Mouse (Mus musculus) embryonic facial prominence, embryonic 15.5 days (tissue): ENCODE measurements around the gene Vamp8. TPM values are rescaled to one million over a fixed set of nuclear protein-coding genes. Genes with fewer than 3 reads are reported as not detected.

Experiments used
- ATAC-seq: fragments of 200-750 bp; cut with Nextera tagmentation; 2 replicates; pipeline ENCODE4 v1.8.0; 2017; ENCODE audit warnings: low read depth, moderate TSS enrichment; ENCODE audit not compliant: insufficient number of reproducible peaks, low FRiP score, low TSS enrichment
- H3K27ac ChIP-seq: fragments of 300-500 bp; sonication (generic); replicated peaks from 2 replicates; pipeline ENCODE4 v1.5.1; 2015; ENCODE audit warnings: mild to moderate bottlenecking, inconsistent platforms
- H3K27me3 ChIP-seq: fragments of 300-500 bp; sonication (generic); 2 replicates; pipeline ENCODE4 v1.6.1; 2015; ENCODE audit warnings: inconsistent platforms
- H3K36me3 ChIP-seq: fragments of 300-500 bp; sonication (generic); 2 replicates; pipeline ENCODE4 v1.6.1; 2015; ENCODE audit warnings: mild to moderate bottlenecking, inconsistent platforms
- H3K4me1 ChIP-seq: fragments of 300-500 bp; sonication (generic); 2 replicates; pipeline ENCODE4 v1.6.1; 2015; ENCODE audit warnings: inconsistent platforms
- H3K4me2 ChIP-seq: fragments of 300-500 bp; sonication (generic); replicated peaks from 2 replicates; pipeline ENCODE4 v1.6.1; 2015; ENCODE audit warnings: mild to moderate bottlenecking, inconsistent platforms
- H3K4me3 ChIP-seq: fragments of 300-500 bp; sonication (generic); replicated peaks from 2 replicates; pipeline ENCODE4 v1.5.1; 2015; ENCODE audit warnings: mild to moderate bottlenecking, inconsistent platforms
- H3K9ac ChIP-seq: fragments of 300-500 bp; sonication (generic); 2 replicates; pipeline ENCODE4 v1.6.1; 2015; ENCODE audit warnings: inconsistent platforms
- H3K9me3 ChIP-seq: fragments of 300-500 bp; sonication (generic); replicated peaks from 2 replicates; pipeline ENCODE4 v1.6.1; 2016; ENCODE audit warnings: inconsistent platforms
- WGBS: fragments of 180-500 bp; shearing (Covaris S2); methylation state at CpG from one replicate; pipeline ENCODE4 v1.1.7; 2015; 5-methylcytosine and 5-hydroxymethylcytosine counted together
- polyA plus RNA-seq: library from polyadenylated mRNA; unstranded; fragments of >200 nt; fragmentation: Nextera tagmentation; extraction: Ambion mirVana; gene quantifications from 2 replicates; pipeline ENCODE4 v1.2.1, GENCODE M21; 2015

Gene Vamp8
- polyA plus RNA-seq, 1 experiment from 2014 or later, result 177 TPM

GRCm38 (mm10) chr6:72419806-72420205, 29.3 kb upstream of the Vamp8 start:
- Histone ChIP-seq H3K9ac (no peak overlapping the region), H3K36me3 (peaks cover 76% of the 10 kb centered on the region), H3K4me1 (peaks cover 14% of the 10 kb centered on the region), H3K27me3 (no peaks in the 10 kb centered on the region), H3K9me3 (no peaks in the 10 kb centered on the region), H3K4me3 (no peak overlapping the region), H3K4me2 (no peak overlapping the region), H3K27ac (no peak overlapping the region)
- WGBS, result 80% methylated on average over 1 of the region's 1 CpGs
- ATAC-seq, result no peak

- WGBS, result 85% methylated on average over 4 of the region's 4 CpGs
These were observed 27.8 kb upstream of the Vamp8 start for GRCm38 (mm10) chr6:72418279-72418678.

GRCm38 (mm10) chr6:72415964-72416772, 25.7 kb upstream of the Vamp8 start:
- Histone ChIP-seq H3K4me2 (peak overlapping the region; percentile 61; the same call in 1 of the 2 replicates), H3K27ac (no peak overlapping the region)
- WGBS, result 81% methylated on average over 7 of the region's 7 CpGs

More at GRCm38 (mm10) chr6:72418279-72418678, 27.8 kb upstream of the Vamp8 start:
- Histone ChIP-seq H3K36me3 (peaks cover 60% of the 10 kb centered on the region), H3K4me2 (no peak overlapping the region), H3K4me1 (peaks cover 20% of the 10 kb centered on the region), H3K9me3 (no peaks in the 10 kb centered on the region), H3K4me3 (no peak overlapping the region), H3K27ac (no peak overlapping the region), H3K9ac (no peak overlapping the region), H3K27me3 (no peaks in the 10 kb centered on the region)
- no peak for ATAC-seq

GRCm38 (mm10) chr6:72415181-72415580, 24.7 kb upstream of the Vamp8 start:
- H3K36me3 ChIP-seq, result peaks cover 30% of the 10 kb centered on the region

More at GRCm38 (mm10) chr6:72415964-72416772, 25.7 kb upstream of the Vamp8 start:
- H3K4me3 ChIP-seq, result no peak overlapping the region
- peaks cover 40% of the 10 kb centered on the region for H3K36me3 ChIP-seq
- H3K9ac ChIP-seq, result no peak overlapping the region
- H3K9me3 ChIP-seq, result no peaks in the 10 kb centered on the region
- peaks cover 20% of the 10 kb centered on the region for H3K4me1 ChIP-seq
- H3K27me3 ChIP-seq, result no peaks in the 10 kb centered on the region
- no peak for ATAC-seq

GRCm38 (mm10) chr6:72414076-72414756, 23.7 kb upstream of the Vamp8 start, which contains the start of gene Ggcx:
Gene Ggcx, plus strand, starts transcription at chr6:72414308.
- Histone ChIP-seq H3K9me3 (no peaks in the 10 kb centered on the region), H3K4me3 (peak within 1 kb of the TSS; percentile 83), H3K4me1 (peaks cover 20% of the 10 kb centered on the region), H3K27me3 (no peaks in the 10 kb centered on the region), H3K27ac (peak within 1 kb of the TSS; percentile 74), H3K36me3 (peaks cover 20% of the 10 kb centered on the region), H3K9ac (peak within 1 kb of the TSS; percentile 88), H3K4me2 (peak within 1 kb of the TSS; percentile 61)
- ATAC-seq, result peak; percentile 94
- WGBS, result 1% methylated on average over 33 of the region's 33 CpGs

More at GRCm38 (mm10) chr6:72415181-72415580, 24.7 kb upstream of the Vamp8 start:
- H3K4me1 ChIP-seq, result peaks cover 20% of the 10 kb centered on the region
- peak overlapping the region; percentile 83 for H3K4me3 ChIP-seq
- H3K9me3 ChIP-seq, result no peaks in the 10 kb centered on the region
- no peak overlapping the region for H3K27ac ChIP-seq
- ATAC-seq, result no peak
- H3K9ac ChIP-seq, result peak overlapping the region; percentile 88
- peak overlapping the region; percentile 61 for H3K4me2 ChIP-seq
- 80% methylated on average over 5 of the region's 5 CpGs for WGBS
- no peaks in the 10 kb centered on the region for H3K27me3 ChIP-seq

GRCm38 (mm10) chr6:72410518-72410917, 20.0 kb upstream of the Vamp8 start:
- Histone ChIP-seq H3K4me2 (no peak overlapping the region), H3K9me3 (no peaks in the 10 kb centered on the region), H3K9ac (no peak overlapping the region), H3K36me3 (no peaks in the 10 kb centered on the region), H3K27ac (no peak overlapping the region), H3K4me3 (no peak overlapping the region), H3K4me1 (peaks cover 13% of the 10 kb centered on the region), H3K27me3 (no peaks in the 10 kb centered on the region)
- ATAC-seq, result no peak
- 76% methylated on average over 7 of the region's 7 CpGs for WGBS

GRCm38 (mm10) chr6:72410003-72410402, 19.5 kb upstream of the Vamp8 start:
- Histone ChIP-seq H3K4me2 (no peak overlapping the region), H3K9ac (no peak overlapping the region), H3K4me3 (no peak overlapping the region), H3K36me3 (no peaks in the 10 kb centered on the region), H3K27me3 (no peaks in the 10 kb centered on the region), H3K27ac (no peak overlapping the region), H3K4me1 (peaks cover 8% of the 10 kb centered on the region), H3K9me3 (no peaks in the 10 kb centered on the region)
- ATAC-seq, result no peak
- WGBS, result 34% methylated on average over 1 of the region's 1 CpGs

GRCm38 (mm10) chr6:72409567-72409966, 19.1 kb upstream of the Vamp8 start:
- Histone ChIP-seq H3K9ac (no peak overlapping the region), H3K9me3 (no peaks in the 10 kb centered on the region), H3K4me2 (no peak overlapping the region), H3K27ac (no peak overlapping the region), H3K27me3 (no peaks in the 10 kb centered on the region), H3K4me1 (peaks cover 5% of the 10 kb centered on the region), H3K36me3 (no peaks in the 10 kb centered on the region), H3K4me3 (no peak overlapping the region)
- no peak for ATAC-seq
- WGBS, result 18% methylated on average over 3 of the region's 3 CpGs

GRCm38 (mm10) chr6:72407119-72407518, 16.6 kb upstream of the Vamp8 start:
- no peak overlapping the region for H3K9ac ChIP-seq
- no peaks in the 10 kb centered on the region for H3K27me3 ChIP-seq
- H3K27ac ChIP-seq, result no peak overlapping the region
- H3K4me2 ChIP-seq, result no peak overlapping the region
- H3K36me3 ChIP-seq, result no peaks in the 10 kb centered on the region
- ATAC-seq, result 0 out of 2 replicates have a peak, but pooled peaks have one; percentile 39
- H3K9me3 ChIP-seq, result no peaks in the 10 kb centered on the region
- no peaks in the 10 kb centered on the region for H3K4me1 ChIP-seq
- WGBS, result 3% methylated on average over 5 of the region's 5 CpGs
- H3K4me3 ChIP-seq, result no peak overlapping the region

- H3K27ac ChIP-seq, result no peak overlapping the region
- H3K9me3 ChIP-seq, result no peaks in the 10 kb centered on the region
- no peaks in the 10 kb centered on the region for H3K4me1 ChIP-seq
- H3K27me3 ChIP-seq, result no peaks in the 10 kb centered on the region
- no peak overlapping the region for H3K4me2 ChIP-seq
- H3K36me3 ChIP-seq, result no peaks in the 10 kb centered on the region
- H3K9ac ChIP-seq, result no peak overlapping the region
- 63% methylated on average over 7 of the region's 7 CpGs for WGBS
- H3K4me3 ChIP-seq, result no peak overlapping the region
- no peak for ATAC-seq
These were observed 14.9 kb upstream of the Vamp8 start for GRCm38 (mm10) chr6:72405356-72405755.

- no peaks in the 10 kb centered on the region for H3K27me3 ChIP-seq
- H3K36me3 ChIP-seq, result no peaks in the 10 kb centered on the region
- H3K9ac ChIP-seq, result no peak overlapping the region
- no peaks in the 10 kb centered on the region for H3K4me1 ChIP-seq
- no peaks in the 10 kb centered on the region for H3K9me3 ChIP-seq
- H3K4me2 ChIP-seq, result no peak overlapping the region
- no peak for ATAC-seq
- H3K4me3 ChIP-seq, result no peak overlapping the region
- H3K27ac ChIP-seq, result no peak overlapping the region
- WGBS, result 19% methylated on average over 7 of the region's 7 CpGs
These were observed 11.4 kb upstream of the Vamp8 start for GRCm38 (mm10) chr6:72401875-72402274.
